Mouse (Mus musculus) testis, adult 2 months (tissue): ENCODE data around the gene Tlr5.

Experiments
- CTCF ChIP-seq: fragments of 200-500 bp; IDR thresholded peaks from 2 replicates; pipeline ENCODE4 v1.5.1; 2012; ENCODE audit warnings: low read depth, mild to moderate bottlenecking, inconsistent platforms, low read length, moderate library complexity; ENCODE audit not compliant: control insufficient read depth, insufficient read depth, insufficient replicate concordance
- POLR2A ChIP-seq: fragments of 200-500 bp; IDR thresholded peaks from 2 replicates; pipeline ENCODE4 v1.6.1; 2012; ENCODE audit warnings: low read depth, mild to moderate bottlenecking, inconsistent platforms, low read length, moderate library complexity; ENCODE audit not compliant: control insufficient read depth

DNA sequence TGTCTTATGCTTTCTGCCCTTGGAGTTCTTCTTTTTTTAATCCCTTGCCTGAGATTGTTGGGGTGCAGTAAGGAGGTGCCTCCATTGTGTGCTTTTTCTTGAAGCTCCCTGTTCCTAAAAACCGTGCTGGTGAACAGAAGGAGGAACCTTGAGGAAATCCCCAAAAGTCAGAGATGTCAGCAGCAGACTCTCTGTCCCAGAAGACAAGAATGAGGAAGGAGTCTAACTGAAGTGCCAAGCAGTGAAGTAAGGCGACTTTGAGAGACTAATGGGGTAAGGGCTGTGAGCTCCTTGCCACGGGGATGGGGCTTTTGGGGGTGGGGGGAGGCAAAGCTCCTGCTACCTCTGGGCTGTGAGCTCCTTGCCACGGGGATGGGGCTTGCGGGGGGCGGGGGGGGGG is 19.1 kb upstream of the Tlr5 start:
- TF ChIP-seq POLR2A (no peak), CTCF (no peak)
